Comparison of ENCODE assay signal across 8 mouse cellular contexts in the genomic region with DNA sequence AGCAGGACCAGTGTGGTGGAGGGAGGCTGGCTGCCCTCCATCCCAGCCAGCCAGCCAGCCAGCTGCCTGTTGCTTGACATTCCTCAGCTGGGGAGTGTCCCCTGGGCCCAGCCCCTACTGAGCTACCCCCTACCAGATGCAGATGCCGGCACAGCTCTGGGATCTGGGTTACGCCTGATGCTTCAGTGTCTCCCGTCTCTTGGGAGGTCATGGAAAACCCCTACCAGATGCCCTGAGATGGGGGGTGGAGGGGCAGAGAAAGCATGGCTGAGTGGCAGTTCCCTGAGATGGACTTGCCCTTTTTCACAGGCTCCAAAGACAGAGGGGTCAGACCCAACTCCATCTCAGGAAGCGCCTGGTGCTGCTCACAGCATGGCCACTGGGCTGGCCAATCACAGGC. TPM values are rescaled to one million over a fixed set of nuclear protein-coding genes. Genes with fewer than 3 reads are reported as not detected.
DNase-seq lines count a peak whose midpoint lies in the region; ATAC-seq and TF ChIP-seq lines count a peak whose summit lies in the region.

No protein-coding gene starts in this region.

- 35% methylated on average over 4 of the region's 4 CpGs for WGBS in hindbrain, embryonic 11.5 days
- WGBS in hindbrain, embryonic 14.5 days = 22% methylated on average over 4 of the region's 4 CpGs
- WGBS in intestine, embryonic 16.5 days = 41% methylated on average over 4 of the region's 4 CpGs
- 45% methylated on average over 4 of the region's 4 CpGs for WGBS in midbrain, postnatal 0 days

- no peaks in the 10 kb centered on the region for H3K36me3 ChIP-seq in hindbrain, embryonic 11.5 days (ENCODE audit: control insufficient read depth, insufficient read depth, low read length)
- H3K36me3 ChIP-seq in hindbrain, embryonic 14.5 days (replicated peaks; ENCODE audit: control insufficient read depth, insufficient read depth) = no peaks in the 10 kb centered on the region
- H3K36me3 ChIP-seq in intestine, embryonic 16.5 days (ENCODE audit: control insufficient read depth, insufficient read depth, low read length) = no peaks in the 10 kb centered on the region
- H3K36me3 ChIP-seq in midbrain, postnatal 0 days (ENCODE audit: insufficient read depth, low read length) = no peaks in the 10 kb centered on the region

- no peak for TF ChIP-seq CTCF in cortical plate, adult 2 months (IDR thresholded peaks at IDR 0.05; ENCODE audit: extremely low read depth, insufficient read depth, low read length)
- no peak for TF ChIP-seq CTCF in midbrain, postnatal 0 days (IDR thresholded peaks at IDR 0.05)

- H3K4me1 ChIP-seq in hindbrain, embryonic 11.5 days (replicated peaks; ENCODE audit: control insufficient read depth, insufficient read depth, low read length) = peaks cover 21% of the 10 kb centered on the region
- peaks cover 77% of the 10 kb centered on the region for H3K4me1 ChIP-seq in hindbrain, embryonic 14.5 days (replicated peaks; ENCODE audit: control insufficient read depth, insufficient read depth, low read length)
- H3K4me1 ChIP-seq in cortical plate, adult 2 months (ENCODE audit: control insufficient read depth, insufficient read depth, low read length) = peaks cover 18% of the 10 kb centered on the region
- H3K4me1 ChIP-seq in intestine, embryonic 16.5 days (ENCODE audit: control insufficient read depth, insufficient read depth, low read length) = peaks cover 89% of the 10 kb centered on the region
- H3K4me1 ChIP-seq in midbrain, postnatal 0 days (ENCODE audit: insufficient read depth, low read length) = peaks cover 50% of the 10 kb centered on the region

- no peak overlapping the region for H3K9ac ChIP-seq in hindbrain, embryonic 11.5 days (ENCODE audit: low read depth, low read length)
- H3K9ac ChIP-seq in hindbrain, embryonic 14.5 days = no peak overlapping the region
- peak overlapping the region; percentile 41 for H3K9ac ChIP-seq in intestine, embryonic 16.5 days (ENCODE audit: low read depth, low read length)
- H3K9ac ChIP-seq in midbrain, postnatal 0 days (replicated peaks; ENCODE audit: low read length, poor library complexity, severe bottlenecking) = no peak overlapping the region; the same call in 1 of the 2 replicates

- H3K4me2 ChIP-seq in hindbrain, embryonic 11.5 days (replicated peaks; ENCODE audit: low read depth, low read length) = peak overlapping the region; percentile 22; the same call in 1 of the 2 replicates
- no peak overlapping the region; the same call in 1 of the 2 replicates for H3K4me2 ChIP-seq in hindbrain, embryonic 14.5 days (replicated peaks)
- H3K4me2 ChIP-seq in intestine, embryonic 16.5 days (ENCODE audit: low read depth, low read length) = peak overlapping the region; percentile 41
- H3K4me2 ChIP-seq in midbrain, postnatal 0 days (ENCODE audit: low read depth, low read length, poor library complexity, severe bottlenecking) = peak overlapping the region; percentile 35; the same call in 1 of the 2 replicates

- ATAC-seq in hindbrain, embryonic 11.5 days (ENCODE audit: low FRiP score) = no peak
- ATAC-seq in hindbrain, embryonic 14.5 days (ENCODE audit: low FRiP score) = no peak
- no peak for ATAC-seq in intestine, embryonic 16.5 days
- ATAC-seq in midbrain, postnatal 0 days (ENCODE audit: low FRiP score) = no peak

- TF ChIP-seq POLR2A in cortical plate, adult 2 months (IDR thresholded peaks at IDR 0.05; ENCODE audit: extremely low read depth, insufficient read depth, low read length) = no peak

- no peak overlapping the region for H3K4me3 ChIP-seq in hindbrain, embryonic 11.5 days (ENCODE audit: low read depth, low read length)
- H3K4me3 ChIP-seq in hindbrain, embryonic 14.5 days (replicated peaks; ENCODE audit: low read length) = no peak overlapping the region
- H3K4me3 ChIP-seq in cortical plate, adult 2 months (ENCODE audit: insufficient read depth, low read length) = no peak overlapping the region
- peak overlapping the region; percentile 18; the same call in 1 of the 2 replicates for H3K4me3 ChIP-seq in intestine, embryonic 16.5 days (ENCODE audit: low read length)
- no peak overlapping the region for H3K4me3 ChIP-seq in midbrain, postnatal 0 days (ENCODE audit: low read depth, low read length)

- no peaks in the 10 kb centered on the region for H3K9me3 ChIP-seq in hindbrain, embryonic 11.5 days (ENCODE audit: control insufficient read depth, low read length)
- H3K9me3 ChIP-seq in hindbrain, embryonic 14.5 days (ENCODE audit: control insufficient read depth, low read length) = no peaks in the 10 kb centered on the region
- H3K9me3 ChIP-seq in intestine, embryonic 16.5 days (ENCODE audit: control insufficient read depth, low read length) = no peaks in the 10 kb centered on the region
- H3K9me3 ChIP-seq in midbrain, postnatal 0 days (ENCODE audit: low read length) = no peaks in the 10 kb centered on the region

- H3K27me3 ChIP-seq in hindbrain, embryonic 11.5 days (ENCODE audit: control insufficient read depth, insufficient read depth, low read length) = no peaks in the 10 kb centered on the region
- H3K27me3 ChIP-seq in hindbrain, embryonic 14.5 days (ENCODE audit: control insufficient read depth, insufficient read depth, low read length) = no peaks in the 10 kb centered on the region
- no peaks in the 10 kb centered on the region for H3K27me3 ChIP-seq in intestine, embryonic 16.5 days (replicated peaks; ENCODE audit: control insufficient read depth, insufficient read depth, low read length)
- H3K27me3 ChIP-seq in midbrain, postnatal 0 days (ENCODE audit: insufficient read depth, low read length) = no peaks in the 10 kb centered on the region

- no peak overlapping the region for H3K27ac ChIP-seq in hindbrain, embryonic 11.5 days (ENCODE audit: low read depth, low read length)
- no peak overlapping the region for H3K27ac ChIP-seq in hindbrain, embryonic 14.5 days
- H3K27ac ChIP-seq in cortical plate, adult 2 months (ENCODE audit: insufficient read depth, low read length) = 0 out of 2 replicates have a peak overlapping the region, but pooled peaks have one; percentile 4
- peak overlapping the region; percentile 85 for H3K27ac ChIP-seq in intestine, embryonic 16.5 days (ENCODE audit: low read length)
- no peak overlapping the region for H3K27ac ChIP-seq in midbrain, postnatal 0 days (ENCODE audit: low read depth, low read length)

- DNase-seq in hindbrain, embryonic 11.5 days (ENCODE audit: low spot score) = no peak
- DNase-seq in hindbrain, embryonic 14.5 days (ENCODE audit: low spot score) = no peak
- DNase-seq in midbrain, postnatal 0 days (ENCODE audit: low spot score) = no peak
- DNase-seq in kidney, postnatal 25 days = no peak
- no peak for DNase-seq in left cerebral cortex, adult 9 months (ENCODE audit: low spot score in 2 of 2)
- DNase-seq in layer of hippocampus, adult 18-20 months (ENCODE audit: low spot score in 2 of 2) = no peak

RNA-seq across cellular contexts. Expression of a gene that starts 5.4 kb away (rescaled TPM):
- polyA plus RNA-seq in hindbrain, embryonic 11.5 days (2014; fragmentation: Nextera tagmentation; extraction: Ambion mirVana) = 17.7 and 24.4 TPM in 2 replicates
- polyA plus RNA-seq in hindbrain, embryonic 14.5 days (2014; fragmentation: Nextera tagmentation; extraction: Ambion mirVana) = 49.4 and 51.7 TPM in 2 replicates
- 42.5 and 44.4 TPM in 2 replicates for polyA plus RNA-seq in cortical plate, adult 2 months (2012; rRNA removed)
- polyA plus RNA-seq in intestine, embryonic 16.5 days (2015; fragmentation: Nextera tagmentation; extraction: Ambion mirVana) = 4.3 and 4.8 TPM in 2 replicates
- 156 and 160 TPM in 2 replicates for total RNA-seq in midbrain, postnatal 0 days (2014; rRNA removed)
- polyA plus RNA-seq in midbrain, postnatal 0 days (2015; fragmentation: Nextera tagmentation; extraction: Ambion mirVana) = 28.1 and 32.1 TPM in 2 replicates
- 10 to 100 TPM; 31.7 to 31.9 TPM for total RNA-seq in layer of hippocampus, adult 18-20 months (2021)

Comparison
In these comparisons a context has a peak if more than half of its experiments do, and no peak if none do; other contexts are left out.
1. H3K27ac ChIP-seq: peak in cortical plate, adult 2 months (single experiment) and intestine, embryonic 16.5 days (single experiment); none in hindbrain, embryonic 11.5 days (single experiment), hindbrain, embryonic 14.5 days (single experiment) and midbrain, postnatal 0 days (single experiment).